32 mouse cellular contexts compared by ENCODE assay signal in the genomic region with DNA sequence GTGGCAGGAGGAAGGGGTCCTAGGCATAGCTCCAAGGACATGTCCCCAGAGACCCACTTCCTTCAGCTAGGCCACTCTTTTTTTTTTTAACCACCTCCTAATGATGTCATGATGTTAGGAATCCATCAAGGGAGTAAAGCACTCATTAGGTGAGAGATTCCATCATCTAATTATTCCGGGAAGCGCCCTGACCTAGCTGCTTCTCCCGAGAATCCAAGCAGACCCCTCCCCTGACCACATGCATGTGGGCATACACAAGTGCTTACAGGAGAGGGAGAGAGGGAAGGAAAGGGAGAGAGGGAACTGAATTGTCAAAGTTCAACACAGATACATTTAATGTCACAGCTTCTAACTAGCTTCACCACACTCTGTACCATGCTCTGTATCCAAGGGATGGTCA. TPM values are rescaled to one million over a fixed set of nuclear protein-coding genes. Genes with fewer than 3 reads are reported as not detected.
DNase-seq lines count a peak whose midpoint lies in the region; ATAC-seq lines count a peak whose summit lies in the region.
"Had no signal": no experiment of that assay in that cellular context is flagged by ENCODE, and none has a peak within 500 bp of the region (broad histone marks: within the 10 kb centered on the region; RNA-seq: fewer than 3 reads in every experiment).

No protein-coding gene starts in this region.

- no peaks in the 10 kb centered on the region for H3K27me3 ChIP-seq in forebrain, embryonic 12.5 days
- H3K27me3 ChIP-seq in forebrain, embryonic 15.5 days: no peaks in the 10 kb centered on the region
- no peaks in the 10 kb centered on the region for H3K27me3 ChIP-seq in kidney, embryonic 16.5 days (ENCODE audit: insufficient read depth, low read length)
- no peaks in the 10 kb centered on the region for H3K27me3 ChIP-seq in neural tube, embryonic 11.5 days (ENCODE audit: control insufficient read depth, insufficient read depth, low read length)
- no peaks in the 10 kb centered on the region for H3K27me3 ChIP-seq in neural tube, embryonic 15.5 days (replicated peaks)
- H3K27me3 ChIP-seq in heart, embryonic 12.5 days (replicated peaks): no peaks in the 10 kb centered on the region
- H3K27me3 ChIP-seq: limb, embryonic 13.5 days; midbrain, embryonic 12.5 days; Patski had no signal

- no peak overlapping the region for H3K9ac ChIP-seq in forebrain, embryonic 12.5 days
- no peak overlapping the region for H3K9ac ChIP-seq in forebrain, embryonic 15.5 days (replicated peaks)
- H3K9ac ChIP-seq in kidney, embryonic 16.5 days (replicated peaks; ENCODE audit: low read length): no peak overlapping the region
- no peak overlapping the region for H3K9ac ChIP-seq in neural tube, embryonic 11.5 days (ENCODE audit: low read length)
- H3K9ac ChIP-seq in neural tube, embryonic 15.5 days (replicated peaks): no peak overlapping the region
- H3K9ac ChIP-seq in heart, embryonic 12.5 days: no peak overlapping the region
- H3K9ac ChIP-seq: hindbrain, embryonic 14.5 days; limb, embryonic 13.5 days; midbrain, embryonic 12.5 days had no signal

- no peak for DNase-seq in kidney, adult 9 months
- peak; percentile 8 for DNase-seq in neural tube, embryonic 11.5 days (ENCODE audit: low spot score)
- peak; percentile 56 for DNase-seq in retina, postnatal 1 day
- DNase-seq: adrenal gland, postnatal 10 days; cerebellum, adult 8-10 months; cerebellum, postnatal 25 days; gastrocnemius, adult 2 months; gastrocnemius, postnatal 36 days; heart, adult 2 months; heart, postnatal 14 days; kidney, postnatal 25 days; lung, postnatal 14 days; right cerebral cortex, adult 18-20 months; spleen, adult 18-20 months; thymus, postnatal 14 days had no signal

- no peaks in the 10 kb centered on the region for H3K9me3 ChIP-seq in forebrain, embryonic 12.5 days
- no peaks in the 10 kb centered on the region for H3K9me3 ChIP-seq in forebrain, embryonic 15.5 days
- no peaks in the 10 kb centered on the region for H3K9me3 ChIP-seq in kidney, embryonic 16.5 days (ENCODE audit: low read length)
- H3K9me3 ChIP-seq in neural tube, embryonic 11.5 days (ENCODE audit: control insufficient read depth, low read length): no peaks in the 10 kb centered on the region
- H3K9me3 ChIP-seq in neural tube, embryonic 15.5 days (replicated peaks): no peaks in the 10 kb centered on the region
- no peaks in the 10 kb centered on the region for H3K9me3 ChIP-seq in heart, embryonic 12.5 days (replicated peaks)
- H3K9me3 ChIP-seq: limb, embryonic 13.5 days; midbrain, embryonic 12.5 days had no signal

- H3K4me2 ChIP-seq in forebrain, embryonic 12.5 days: no peak overlapping the region
- H3K4me2 ChIP-seq in forebrain, embryonic 15.5 days (replicated peaks): no peak overlapping the region
- H3K4me2 ChIP-seq in kidney, embryonic 16.5 days (replicated peaks; ENCODE audit: low read depth, low read length): no peak overlapping the region
- no peak overlapping the region for H3K4me2 ChIP-seq in neural tube, embryonic 11.5 days (ENCODE audit: low read depth)
- no peak overlapping the region for H3K4me2 ChIP-seq in neural tube, embryonic 15.5 days
- no peak overlapping the region for H3K4me2 ChIP-seq in heart, embryonic 12.5 days
- H3K4me2 ChIP-seq: hindbrain, embryonic 14.5 days; limb, embryonic 13.5 days; liver, embryonic 11.5 days; midbrain, embryonic 12.5 days had no signal

- H3K4me1 ChIP-seq in forebrain, embryonic 12.5 days: peaks cover 49% of the 10 kb centered on the region
- H3K4me1 ChIP-seq in forebrain, embryonic 15.5 days: peaks cover 38% of the 10 kb centered on the region
- H3K4me1 ChIP-seq in kidney, embryonic 16.5 days (ENCODE audit: insufficient read depth, low read length): peaks cover 45% of the 10 kb centered on the region
- peaks cover 26% of the 10 kb centered on the region for H3K4me1 ChIP-seq in neural tube, embryonic 11.5 days (ENCODE audit: control insufficient read depth, insufficient read depth, low read length)
- H3K4me1 ChIP-seq in neural tube, embryonic 15.5 days: peaks cover 41% of the 10 kb centered on the region
- H3K4me1 ChIP-seq in heart, embryonic 12.5 days (replicated peaks): peaks cover 23% of the 10 kb centered on the region

- no peak for ATAC-seq in forebrain, embryonic 12.5 days (ENCODE audit: low FRiP score)
- ATAC-seq in forebrain, embryonic 15.5 days (replicated peaks): no peak
- ATAC-seq in kidney, embryonic 16.5 days (ENCODE audit: low FRiP score, low TSS enrichment): no peak
- ATAC-seq in neural tube, embryonic 11.5 days (ENCODE audit: insufficient read depth, low FRiP score, low TSS enrichment): no peak
- ATAC-seq in neural tube, embryonic 15.5 days (ENCODE audit: low FRiP score): no peak
- no peak for ATAC-seq in heart, embryonic 12.5 days (ENCODE audit: insufficient number of reproducible peaks, low FRiP score)
- ATAC-seq: intestine, postnatal 0 days; Patski had no signal

- no peak overlapping the region for H3K4me3 ChIP-seq in forebrain, embryonic 12.5 days (replicated peaks)
- H3K4me3 ChIP-seq in forebrain, embryonic 15.5 days: no peak overlapping the region
- no peak overlapping the region for H3K4me3 ChIP-seq in kidney, embryonic 16.5 days (ENCODE audit: low read length)
- H3K4me3 ChIP-seq in neural tube, embryonic 11.5 days (ENCODE audit: low read depth, low read length): no peak overlapping the region
- H3K4me3 ChIP-seq in neural tube, embryonic 15.5 days (replicated peaks): no peak overlapping the region
- no peak overlapping the region for H3K4me3 ChIP-seq in heart, embryonic 12.5 days
- H3K4me3 ChIP-seq: gastrocnemius, adult 2 months; heart, adult 2 months; limb, embryonic 13.5 days; midbrain, embryonic 12.5 days had no signal

- WGBS in forebrain, embryonic 12.5 days: 50% methylated on average over 3 of the region's 3 CpGs
- WGBS in forebrain, embryonic 15.5 days: 37% methylated on average over 3 of the region's 3 CpGs
- WGBS in kidney, embryonic 16.5 days: 50% methylated on average over 3 of the region's 3 CpGs
- WGBS in neural tube, embryonic 11.5 days: 49% methylated on average over 3 of the region's 3 CpGs
- 52% methylated on average over 3 of the region's 3 CpGs for WGBS in neural tube, embryonic 15.5 days
- 46% methylated on average over 3 of the region's 3 CpGs for WGBS in heart, embryonic 12.5 days

- 0 out of 2 replicates have a peak overlapping the region, but pooled peaks have one; percentile 25 for H3K27ac ChIP-seq in forebrain, embryonic 12.5 days
- no peak overlapping the region for H3K27ac ChIP-seq in forebrain, embryonic 15.5 days (replicated peaks)
- 0 out of 2 replicates have a peak overlapping the region, but pooled peaks have one; percentile 48 for H3K27ac ChIP-seq in kidney, embryonic 16.5 days (ENCODE audit: low read length)
- peak overlapping the region; percentile 45 for H3K27ac ChIP-seq in neural tube, embryonic 11.5 days (ENCODE audit: low read depth, low read length)
- H3K27ac ChIP-seq in neural tube, embryonic 15.5 days (replicated peaks): no peak overlapping the region
- H3K27ac ChIP-seq in heart, embryonic 12.5 days (ENCODE audit: poor library complexity, severe bottlenecking): no peak overlapping the region
- H3K27ac ChIP-seq: gastrocnemius, adult 2 months; heart, adult 2 months; hindbrain, embryonic 14.5 days; limb, embryonic 13.5 days had no signal

- no peaks in the 10 kb centered on the region for H3K36me3 ChIP-seq in forebrain, embryonic 12.5 days (replicated peaks)
- no peaks in the 10 kb centered on the region for H3K36me3 ChIP-seq in forebrain, embryonic 15.5 days
- no peaks in the 10 kb centered on the region for H3K36me3 ChIP-seq in kidney, embryonic 16.5 days (ENCODE audit: insufficient read depth, low read length)
- H3K36me3 ChIP-seq in neural tube, embryonic 11.5 days (ENCODE audit: control insufficient read depth, insufficient read depth, low read length): no peaks in the 10 kb centered on the region
- H3K36me3 ChIP-seq in neural tube, embryonic 15.5 days: no peaks in the 10 kb centered on the region
- no peaks in the 10 kb centered on the region for H3K36me3 ChIP-seq in heart, embryonic 12.5 days
- H3K36me3 ChIP-seq: limb, embryonic 13.5 days; midbrain, embryonic 12.5 days had no signal

RNA-seq across cellular contexts. Expression of gene Gm815, which starts 16.1 kb away (rescaled TPM):
- polyA plus RNA-seq in forebrain, embryonic 12.5 days (2016; fragmentation: Nextera tagmentation; extraction: Ambion mirVana): not detected in 2 replicates
- not detected in 2 replicates for polyA plus RNA-seq in forebrain, embryonic 15.5 days (2015; fragmentation: Nextera tagmentation; extraction: Ambion mirVana)
- 0.23 TPM in 1 of 2 replicates, not detected in the other for polyA plus RNA-seq in kidney, embryonic 16.5 days (2015; fragmentation: Nextera tagmentation; extraction: Ambion mirVana)
- not detected in 2 replicates for polyA plus RNA-seq in neural tube, embryonic 11.5 days (2014; fragmentation: Nextera tagmentation; extraction: Ambion mirVana)
- polyA plus RNA-seq in neural tube, embryonic 15.5 days (2015; fragmentation: Nextera tagmentation; extraction: Ambion mirVana): not detected in 2 replicates
- not detected in 2 replicates for polyA plus RNA-seq in heart, embryonic 12.5 days (2016; fragmentation: Nextera tagmentation; extraction: Ambion mirVana)
- polyA plus RNA-seq: embryonic facial prominence, embryonic 11.5 days; heart, adult 2 months; heart, embryonic 14.5 days; hindbrain, embryonic 14.5 days; intestine, postnatal 0 days; kidney, embryonic 14.5 days; limb, embryonic 13.5 days; liver, embryonic 11.5 days; liver, embryonic 16.5 days; midbrain, embryonic 12.5 days; neural tube, embryonic 14.5 days; Patski; stomach, embryonic 16.5 days had no signal

Comparison
In these comparisons a context has a peak if more than half of its experiments do, and no peak if none do; other contexts are left out.
1. H3K27ac ChIP-seq: peak in forebrain, embryonic 12.5 days (single experiment), kidney, embryonic 16.5 days (single experiment) and neural tube, embryonic 11.5 days (single experiment); none in forebrain, embryonic 15.5 days (single experiment), neural tube, embryonic 15.5 days (single experiment) and heart, embryonic 12.5 days (single experiment).